Mouse (Mus musculus): Measurements from ENCODE around the gene Spice1.

- TF ChIP-seq CTCF (IDR thresholded peaks at IDR 0.05; ENCODE audit: borderline replicate concordance, insufficient read depth, low read depth, low read length) (no peak), POLR2A (IDR thresholded peaks at IDR 0.05; ENCODE audit: borderline replicate concordance, insufficient read depth, low read length) (no peak)
These were observed 63.3 kb downstream of the Spice1 start for GRCm38 (mm10) chr16:44410176-44410575.

Measured in cerebellum, adult 2 months (tissue).